Mouse (Mus musculus) E14TG2a.4 (cell line): ENCODE data around the gene Ak2.

Experiments used
- H3K27me3 ChIP-seq: 2 replicates; pipeline ENCODE4 v1.6.1; 2014; ENCODE audit warnings: low read length, control low read depth; ENCODE audit not compliant: insufficient read depth
- H3K36me3 ChIP-seq: 2 replicates; pipeline ENCODE4 v1.6.1; 2014; ENCODE audit warnings: low read length, control low read depth; ENCODE audit not compliant: insufficient read depth
- H3K4me1 ChIP-seq: replicated peaks from 2 replicates; pipeline ENCODE4 v1.6.1; 2014; ENCODE audit warnings: low read depth, low read length, control low read depth
- H3K4me3 ChIP-seq: replicated peaks from 2 replicates; pipeline ENCODE4 v1.5.1; 2014; ENCODE audit warnings: mild to moderate bottlenecking, low read length
- H3K9me3 ChIP-seq: 2 replicates; pipeline ENCODE4 v1.6.1; 2014; ENCODE audit warnings: low read length, control low read depth
- CTCF ChIP-seq: conservative IDR thresholded peaks from 2 replicates; pipeline ENCODE4 v1.5.1; 2014; ENCODE audit warnings: low read length
- NANOG ChIP-seq: IDR thresholded peaks from 2 replicates; pipeline ENCODE4 v1.6.1; 2014; ENCODE audit warnings: borderline replicate concordance, low read length, mixed read lengths
- POU5F1 ChIP-seq: IDR thresholded peaks from 2 replicates; pipeline ENCODE4 v1.6.1; 2014; ENCODE audit warnings: low read length, borderline replicate concordance

The Ak2 gene

DNA sequence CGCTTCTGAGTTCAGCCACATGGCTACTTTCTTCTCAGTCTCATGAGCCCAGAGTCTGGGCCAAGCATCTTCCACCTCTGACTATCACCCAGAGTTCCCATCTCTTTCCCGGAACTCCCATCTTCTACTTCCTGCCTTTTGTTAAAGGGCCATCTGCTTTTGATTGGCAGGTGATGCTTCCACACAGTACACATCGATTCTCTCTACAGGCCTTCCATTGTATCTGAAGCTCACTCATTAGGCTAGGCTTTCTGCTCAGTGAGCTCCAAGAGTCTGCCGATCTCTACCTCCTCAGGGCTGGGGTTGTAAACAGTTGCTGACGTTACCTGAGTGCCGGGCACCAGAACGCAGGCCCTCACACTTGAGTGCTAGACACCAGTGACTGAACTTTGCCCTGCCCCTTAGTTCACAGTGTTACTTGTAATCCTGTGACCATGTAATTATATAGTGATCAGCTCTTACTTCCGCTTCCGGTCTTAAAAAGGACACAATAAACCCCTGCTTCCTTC lies at the start of gene Ak2:
TSS of gene Ak2 (plus strand) at position 459 of the 509 bp plus-strand sequence.
- H3K36me3 ChIP-seq, result peaks cover 20% of the 10 kb centered on the region
- H3K4me1 ChIP-seq, result peaks cover 89% of the 10 kb centered on the region
- H3K27me3 ChIP-seq, result no peaks in the 10 kb centered on the region
- no peaks in the 10 kb centered on the region for H3K9me3 ChIP-seq
- TF ChIP-seq NANOG (peak; percentile 93), POU5F1 (no peak), CTCF (no peak)
- H3K4me3 ChIP-seq, result peak within 1 kb of the TSS; percentile 51

GRCm38 (mm10) chr4:128942346-128942745 lies 49.4 kb upstream of the Ak2 start:
- peaks cover 6% of the 10 kb centered on the region; the same call in 1 of the 2 replicates for H3K27me3 ChIP-seq
- H3K4me3 ChIP-seq, result no peak overlapping the region
- TF ChIP-seq NANOG, result no peak
- peak; percentile 67 for TF ChIP-seq CTCF

GRCm38 (mm10) chr4:128946736-128947135 lies 45.0 kb upstream of the Ak2 start:
- peak overlapping the region; percentile 65; the same call in 1 of the 2 replicates for H3K4me3 ChIP-seq
- TF ChIP-seq NANOG (no peak), CTCF (no peak), POU5F1 (no peak)
- H3K9me3 ChIP-seq, result no peaks in the 10 kb centered on the region
- H3K4me1 ChIP-seq, result peaks cover 84% of the 10 kb centered on the region
- H3K36me3 ChIP-seq, result 0 out of 2 replicates have a peak, but pooled peaks cover 9% of the 10 kb centered on the region
- peaks cover 10% of the 10 kb centered on the region; the same call in 1 of the 2 replicates for H3K27me3 ChIP-seq

More at GRCm38 (mm10) chr4:128942346-128942745, 49.4 kb upstream of the Ak2 start:
- Histone ChIP-seq H3K36me3 (0 out of 2 replicates have a peak, but pooled peaks cover 3% of the 10 kb centered on the region), H3K4me1 (peaks cover 46% of the 10 kb centered on the region), H3K9me3 (no peaks in the 10 kb centered on the region)

DNA sequence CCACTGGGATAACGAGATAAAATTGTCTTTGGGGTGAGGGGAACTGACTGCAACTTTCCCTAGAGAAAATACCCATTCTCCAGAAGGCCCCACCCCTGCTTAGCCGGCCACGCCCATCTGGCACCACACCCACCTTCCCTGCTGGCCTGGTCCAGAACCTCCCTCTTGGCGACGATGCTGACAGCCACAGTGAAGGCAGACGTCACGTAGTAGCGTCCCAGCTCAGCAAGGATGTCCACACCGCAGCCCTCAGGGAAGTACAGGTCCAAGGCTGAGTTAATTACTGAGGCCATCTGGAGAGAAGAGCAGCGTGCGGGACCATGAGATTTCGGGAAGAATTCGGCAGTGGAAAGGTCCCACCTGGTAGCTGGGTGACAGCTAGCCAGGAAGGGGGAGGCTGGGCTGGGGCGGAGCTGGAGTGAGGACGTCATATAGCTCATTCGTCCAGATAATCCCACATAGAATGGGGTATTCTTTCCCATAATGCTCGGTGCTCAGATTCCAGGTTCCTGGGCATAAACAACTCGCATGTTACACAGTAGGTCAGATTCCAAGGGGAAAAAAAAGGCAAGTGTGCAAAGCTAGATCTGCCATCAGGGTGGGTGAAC lies 44.3 kb upstream of the Ak2 start:
- H3K27me3 ChIP-seq, result peaks cover 10% of the 10 kb centered on the region; the same call in 1 of the 2 replicates
- H3K4me1 ChIP-seq, result peaks cover 88% of the 10 kb centered on the region
- H3K4me3 ChIP-seq, result peak overlapping the region; percentile 65
- TF ChIP-seq POU5F1 (no peak), NANOG (peak; percentile 12; the same call in 1 of the 2 replicates)
- H3K9me3 ChIP-seq, result no peaks in the 10 kb centered on the region
- H3K36me3 ChIP-seq, result 0 out of 2 replicates have a peak, but pooled peaks cover 9% of the 10 kb centered on the region

- peaks cover 81% of the 10 kb centered on the region for H3K4me1 ChIP-seq
- peaks cover 10% of the 10 kb centered on the region; the same call in 1 of the 2 replicates for H3K27me3 ChIP-seq
- TF ChIP-seq POU5F1 (no peak), CTCF (peak; percentile 84)
Measured at GRCm38 (mm10) chr4:128948137-128948674, 43.6 kb upstream of the Ak2 start.

GRCm38 (mm10) chr4:128949470-128950005 lies 42.2 kb upstream of the Ak2 start:
- H3K27me3 ChIP-seq, result peaks cover 10% of the 10 kb centered on the region; the same call in 1 of the 2 replicates
- no peak for TF ChIP-seq CTCF
- TF ChIP-seq POU5F1, result no peak
- TF ChIP-seq NANOG, result no peak
- H3K4me1 ChIP-seq, result peaks cover 74% of the 10 kb centered on the region
- no peaks in the 10 kb centered on the region for H3K9me3 ChIP-seq
- H3K4me3 ChIP-seq, result 0 out of 2 replicates have a peak overlapping the region, but pooled peaks have one; percentile 5
- peaks cover 15% of the 10 kb centered on the region; the same call in 1 of the 2 replicates for H3K36me3 ChIP-seq

More at GRCm38 (mm10) chr4:128948137-128948674, 43.6 kb upstream of the Ak2 start:
- Histone ChIP-seq H3K4me3 (peak overlapping the region; percentile 65), H3K36me3 (0 out of 2 replicates have a peak, but pooled peaks cover 9% of the 10 kb centered on the region), H3K9me3 (no peaks in the 10 kb centered on the region)

- Histone ChIP-seq H3K36me3 (peaks cover 21% of the 10 kb centered on the region), H3K9me3 (no peaks in the 10 kb centered on the region), H3K27me3 (peaks cover 10% of the 10 kb centered on the region; the same call in 1 of the 2 replicates), H3K4me3 (no peak overlapping the region), H3K4me1 (peaks cover 67% of the 10 kb centered on the region)
- TF ChIP-seq POU5F1 (no peak), NANOG (no peak), CTCF (no peak)
Measured at GRCm38 (mm10) chr4:128950461-128950860, 41.3 kb upstream of the Ak2 start.

- H3K4me1 ChIP-seq, result peaks cover 55% of the 10 kb centered on the region
- peaks cover 27% of the 10 kb centered on the region for H3K36me3 ChIP-seq
- TF ChIP-seq POU5F1 (no peak), CTCF (no peak)
- H3K4me3 ChIP-seq, result no peak overlapping the region
- H3K9me3 ChIP-seq, result no peaks in the 10 kb centered on the region
- peaks cover 4% of the 10 kb centered on the region; the same call in 1 of the 2 replicates for H3K27me3 ChIP-seq
Measured at GRCm38 (mm10) chr4:128953851-128954250, 37.9 kb upstream of the Ak2 start.
